Mouse (Mus musculus) hindbrain, embryonic 13.5 days (tissue): ENCODE measurements around the gene Aipl1. TPM values are rescaled to one million over a fixed set of nuclear protein-coding genes. Genes with fewer than 3 reads are reported as not detected.
"Not testable (repeated sequence)": the region's sequence is repeated elsewhere in the genome, so short reads cannot be mapped to it uniquely, and the experiment has no call there.

Experiments
- ATAC-seq: fragments of 200-750 bp; cut with Nextera tagmentation; 2 replicates; pipeline ENCODE4 v1.8.0; 2017; ENCODE audit warnings: moderate TSS enrichment; ENCODE audit not compliant: low FRiP score
- H3K27ac ChIP-seq: fragments of 300-500 bp; sonication (generic); 2 replicates; pipeline ENCODE4 v1.5.1; 2015; ENCODE audit warnings: inconsistent platforms, mild to moderate bottlenecking, moderate library complexity
- H3K27me3 ChIP-seq: fragments of 300-500 bp; sonication (generic); 2 replicates; pipeline ENCODE4 v1.6.1; 2015; ENCODE audit warnings: mild to moderate bottlenecking, inconsistent platforms
- H3K36me3 ChIP-seq: fragments of 300-500 bp; sonication (generic); 2 replicates; pipeline ENCODE4 v1.6.1; 2015; ENCODE audit warnings: mild to moderate bottlenecking, inconsistent platforms
- H3K4me1 ChIP-seq: fragments of 300-500 bp; sonication (generic); replicated peaks from 2 replicates; pipeline ENCODE4 v1.6.1; 2015; ENCODE audit warnings: inconsistent platforms
- H3K4me2 ChIP-seq: fragments of 300-500 bp; sonication (generic); 2 replicates; pipeline ENCODE4 v1.6.1; 2015; ENCODE audit warnings: inconsistent platforms, mild to moderate bottlenecking, moderate library complexity
- H3K4me3 ChIP-seq: fragments of 300-500 bp; sonication (generic); 2 replicates; pipeline ENCODE4 v1.5.1; 2015; ENCODE audit warnings: mild to moderate bottlenecking, inconsistent platforms
- H3K9ac ChIP-seq: fragments of 300-500 bp; sonication (generic); 2 replicates; pipeline ENCODE4 v1.6.1; 2015; ENCODE audit warnings: mild to moderate bottlenecking, inconsistent platforms
- H3K9me3 ChIP-seq: fragments of 300-500 bp; sonication (generic); 2 replicates; pipeline ENCODE4 v1.6.1; 2016; ENCODE audit warnings: inconsistent platforms
- WGBS: fragments of 180-500 bp; shearing (Covaris S2); methylation state at CpG from one replicate; pipeline ENCODE4 v1.1.7; 2015; 5-methylcytosine and 5-hydroxymethylcytosine counted together
- polyA plus RNA-seq: library from polyadenylated mRNA; unstranded; fragments of >200 nt; fragmentation: Nextera tagmentation; extraction: Ambion mirVana; gene quantifications from 2 replicates; pipeline ENCODE4 v1.2.1, GENCODE M21; 2015

Aipl1 gene
- polyA plus RNA-seq, 1 experiment from 2014 or later, result 0.39 TPM

- 0 out of 2 replicates have a peak, but pooled peaks have one; percentile 36 for ATAC-seq
- no peak overlapping the region for H3K4me3 ChIP-seq
- H3K9me3 ChIP-seq, result no peaks in the 10 kb centered on the region
- peak overlapping the region; percentile 71 for H3K27ac ChIP-seq
- H3K27me3 ChIP-seq, result no peaks in the 10 kb centered on the region
- H3K36me3 ChIP-seq, result no peaks in the 10 kb centered on the region
- 49% methylated on average over 9 of the region's 9 CpGs for WGBS
- H3K9ac ChIP-seq, result no peak overlapping the region
- H3K4me1 ChIP-seq, result peaks cover 40% of the 10 kb centered on the region
- H3K4me2 ChIP-seq, result no peak overlapping the region
Measured at GRCm38 (mm10) chr11:72010940-72011722, 26.2 kb downstream of the Aipl1 start.

GRCm38 (mm10) chr11:72010367-72010766 lies 26.9 kb downstream of the Aipl1 start:
- Histone ChIP-seq H3K36me3 (no peaks in the 10 kb centered on the region), H3K4me3 (no peak overlapping the region), H3K27ac (peak overlapping the region; percentile 71), H3K4me2 (no peak overlapping the region), H3K9me3 (no peaks in the 10 kb centered on the region), H3K9ac (no peak overlapping the region), H3K27me3 (no peaks in the 10 kb centered on the region), H3K4me1 (peaks cover 40% of the 10 kb centered on the region)
- no peak for ATAC-seq
- WGBS, result 48% methylated on average over 5 of the region's 5 CpGs

- no peaks in the 10 kb centered on the region for H3K36me3 ChIP-seq
- H3K27ac ChIP-seq, result no peak overlapping the region
- 89% methylated on average over 6 of the region's 6 CpGs for WGBS
- no peak for ATAC-seq
- H3K4me2 ChIP-seq, result no peak overlapping the region
- H3K4me3 ChIP-seq, result no peak overlapping the region
- H3K9me3 ChIP-seq, result no peaks in the 10 kb centered on the region
- no peaks in the 10 kb centered on the region for H3K27me3 ChIP-seq
- H3K9ac ChIP-seq, result no peak overlapping the region
- H3K4me1 ChIP-seq, result peaks cover 30% of the 10 kb centered on the region
Measured at GRCm38 (mm10) chr11:72005547-72005946, 31.8 kb downstream of the Aipl1 start.

GRCm38 (mm10) chr11:72003171-72003570 lies 34.1 kb downstream of the Aipl1 start:
- Histone ChIP-seq H3K9me3 (no peaks in the 10 kb centered on the region), H3K36me3 (no peaks in the 10 kb centered on the region), H3K4me1 (peaks cover 19% of the 10 kb centered on the region), H3K4me2 (no peak overlapping the region), H3K4me3 (no peak overlapping the region), H3K9ac (no peak overlapping the region), H3K27me3 (0 out of 2 replicates have a peak, but pooled peaks cover 3% of the 10 kb centered on the region), H3K27ac (no peak overlapping the region)
- 39% methylated on average over 9 of the region's 9 CpGs for WGBS
- ATAC-seq, result no peak

- H3K4me2 ChIP-seq, result no peak overlapping the region
- 49% methylated on average over 13 of the region's 13 CpGs for WGBS
- ATAC-seq, result no peak
Measured at GRCm38 (mm10) chr11:72002138-72002853, 35.0 kb downstream of the Aipl1 start.

GRCm38 (mm10) chr11:72000194-72000593 lies 37.1 kb downstream of the Aipl1 start:
- Histone ChIP-seq H3K4me2 (no peak overlapping the region), H3K36me3 (no peaks in the 10 kb centered on the region), H3K4me3 (no peak overlapping the region), H3K4me1 (peaks cover 33% of the 10 kb centered on the region), H3K27ac (no peak overlapping the region), H3K9ac (no peak overlapping the region), H3K9me3 (no peaks in the 10 kb centered on the region), H3K27me3 (0 out of 2 replicates have a peak, but pooled peaks cover 3% of the 10 kb centered on the region)
- ATAC-seq, result no peak
- WGBS, result 89% methylated on average over 6 of the region's 6 CpGs

More at GRCm38 (mm10) chr11:72002138-72002853, 35.0 kb downstream of the Aipl1 start:
- no peak overlapping the region for H3K27ac ChIP-seq
- H3K9ac ChIP-seq, result no peak overlapping the region
- no peaks in the 10 kb centered on the region for H3K36me3 ChIP-seq
- 0 out of 2 replicates have a peak, but pooled peaks cover 3% of the 10 kb centered on the region for H3K27me3 ChIP-seq
- no peak overlapping the region for H3K4me3 ChIP-seq
- H3K4me1 ChIP-seq, result peaks cover 16% of the 10 kb centered on the region
- H3K9me3 ChIP-seq, result no peaks in the 10 kb centered on the region

- no peak overlapping the region; the same call in 1 of the 2 replicates for H3K4me2 ChIP-seq
- ATAC-seq, result no peak
Measured at GRCm38 (mm10) chr11:71996805-71997204, 40.5 kb downstream of the Aipl1 start.

GRCm38 (mm10) chr11:71995968-71996511 lies 41.3 kb downstream of the Aipl1 start:
- H3K4me2 ChIP-seq, result peak overlapping the region; percentile 37
- no peaks in the 10 kb centered on the region for H3K36me3 ChIP-seq
- H3K9me3 ChIP-seq, result no peaks in the 10 kb centered on the region
- H3K9ac ChIP-seq, result peak overlapping the region; percentile 35; the same call in 1 of the 2 replicates
- peaks cover 24% of the 10 kb centered on the region for H3K4me1 ChIP-seq
- peak overlapping the region; percentile 55 for H3K27ac ChIP-seq
- 0 out of 2 replicates have a peak, but pooled peaks cover 3% of the 10 kb centered on the region for H3K27me3 ChIP-seq
- H3K4me3 ChIP-seq, result no peak overlapping the region
- ATAC-seq, result peak; percentile 57
- WGBS, result 23% methylated on average over 9 of the region's 9 CpGs

More at GRCm38 (mm10) chr11:71996805-71997204, 40.5 kb downstream of the Aipl1 start:
- peaks cover 23% of the 10 kb centered on the region for H3K4me1 ChIP-seq
- H3K27ac ChIP-seq, result no peak overlapping the region
- WGBS, result 44% methylated on average over 11 of the region's 11 CpGs
- H3K4me3 ChIP-seq, result no peak overlapping the region
- 0 out of 2 replicates have a peak, but pooled peaks cover 3% of the 10 kb centered on the region for H3K27me3 ChIP-seq
- H3K9me3 ChIP-seq, result no peaks in the 10 kb centered on the region
- no peak overlapping the region for H3K9ac ChIP-seq
- H3K36me3 ChIP-seq, result no peaks in the 10 kb centered on the region

- no peak overlapping the region for H3K9ac ChIP-seq
- no peaks in the 10 kb centered on the region for H3K36me3 ChIP-seq
- H3K27me3 ChIP-seq, result no peaks in the 10 kb centered on the region; the same call in 1 of the 2 replicates
- H3K9me3 ChIP-seq, result no peaks in the 10 kb centered on the region
- H3K4me3 ChIP-seq, result no peak overlapping the region
- H3K4me2 ChIP-seq, result no peak overlapping the region
- H3K4me1 ChIP-seq, result peaks cover 28% of the 10 kb centered on the region
- no peak for ATAC-seq
- no peak overlapping the region for H3K27ac ChIP-seq
- 88% methylated on average over 12 of the region's 12 CpGs for WGBS
Measured at GRCm38 (mm10) chr11:71992438-71992837, 44.9 kb downstream of the Aipl1 start.

- Histone ChIP-seq H3K9ac (no peak overlapping the region), H3K4me2 (no peak overlapping the region), H3K9me3 (no peaks in the 10 kb centered on the region), H3K4me1 (peaks cover 29% of the 10 kb centered on the region), H3K27me3 (no peaks in the 10 kb centered on the region; the same call in 1 of the 2 replicates), H3K27ac (no peak overlapping the region), H3K4me3 (no peak overlapping the region), H3K36me3 (no peaks in the 10 kb centered on the region)
- WGBS, result 26% methylated on average over 5 of the region's 5 CpGs
- ATAC-seq, result no peak
Measured at GRCm38 (mm10) chr11:71991541-71991940, 45.8 kb downstream of the Aipl1 start.

- not testable (repeated sequence) for H3K4me2 ChIP-seq, H3K9ac ChIP-seq, H3K36me3 ChIP-seq, H3K9me3 ChIP-seq, H3K27ac ChIP-seq, H3K27me3 ChIP-seq, ATAC-seq, H3K4me3 ChIP-seq
- H3K4me1 ChIP-seq, result peaks cover 40% of the 10 kb centered on the region
- WGBS, result 74% methylated on average over 5 of the region's 5 CpGs
Measured at GRCm38 (mm10) chr11:71989407-71989806, 47.9 kb downstream of the Aipl1 start.
